Mouse (Mus musculus) common myeloid progenitor, adult 5-6 weeks (primary cell): ENCODE data around the gene Rrad. TPM values are rescaled to one million over a fixed set of nuclear protein-coding genes. Genes with fewer than 3 reads are reported as not detected.

ENCODE experiments used
- ATAC-seq: replicated peaks from 2 replicates; pipeline ENCODE4 v1.8.0; 2016; ENCODE audit warnings: low read depth, mild to moderate bottlenecking, moderate TSS enrichment, inconsistent platforms; ENCODE audit not compliant: poor library complexity, severe bottlenecking
- total RNA-seq: library from RNA; stranded (forward); fragments of 200-1000, 187-1606 nt; gene quantifications from 2 replicates; pipeline ENCODE4 v1.2.3, GENCODE M21; 2017

The Rrad gene
- total RNA-seq, 1 experiment from 2014 or later: 3.1 TPM

- ATAC-seq: no peak
Observed at GRCm38 (mm10) chr8:104590284-104590683, 40.8 kb downstream of the Rrad start.

GRCm38 (mm10) chr8:104584522-104584921 lies 46.6 kb downstream of the Rrad start:
- no peak for ATAC-seq

Other genes with a start within 250 kb of the Rrad start
- 1.8 TPM in 2 replicates for gene Cmtm4, start 235.5 kb downstream of the Rrad start, total RNA-seq
- 48.1 and 57.4 TPM in 2 replicates for gene Dync1li2, start 188.3 kb downstream of the Rrad start, total RNA-seq
- not detected in 2 replicates for gene Terb1, start 121.4 kb downstream of the Rrad start, total RNA-seq
- gene Nae1, start 96.7 kb downstream of the Rrad start, total RNA-seq: 95.4 and 104 TPM in 2 replicates
- 0.41 TPM in 1 of 2 replicates, not detected in the other for gene Car7, start 96.6 kb downstream of the Rrad start, total RNA-seq
- 9.8 and 12.4 TPM in 2 replicates for gene Pdp2, start 39.9 kb downstream of the Rrad start, total RNA-seq
- gene Cdh16, start 6.9 kb downstream of the Rrad start, total RNA-seq: not detected in 2 replicates
- 25.8 and 28.0 TPM in 2 replicates for gene Ciao2b, start 10.6 kb upstream of the Rrad start, total RNA-seq
- gene Ces2a, start 102.7 kb upstream of the Rrad start, total RNA-seq: not detected in 2 replicates
- not detected in 2 replicates for gene Ces2b, start 200.2 kb upstream of the Rrad start, total RNA-seq
- not detected in 2 replicates for gene Ces2c, start 215.7 kb upstream of the Rrad start, total RNA-seq